Mouse (Mus musculus) hindbrain, embryonic 11.5 days (tissue): ENCODE results near the gene Zfp770. TPM values are rescaled to one million over a fixed set of nuclear protein-coding genes. Genes with fewer than 3 reads are reported as not detected.

Experiments used
- ATAC-seq: fragments of 200-750 bp; cut with Nextera tagmentation; 2 replicates; pipeline ENCODE4 v1.8.0; 2017; ENCODE audit warnings: mild to moderate bottlenecking, moderate TSS enrichment, moderate library complexity; ENCODE audit not compliant: low FRiP score
- DNase-seq: peaks from one replicate; pipeline ENCODE4 v3.0.0-alpha.2; 2015; ENCODE audit warnings: low spot score
- H3K27ac ChIP-seq: fragments of 300-500 bp; sonication (generic); 2 replicates; pipeline ENCODE4 v1.5.1; 2014; ENCODE audit warnings: mild to moderate bottlenecking, low read depth, low read length
- H3K27me3 ChIP-seq: fragments of 300-500 bp; sonication (generic); 2 replicates; pipeline ENCODE4 v1.6.1; 2014; ENCODE audit warnings: mild to moderate bottlenecking, low read length, moderate library complexity, mixed read lengths; ENCODE audit not compliant: control insufficient read depth, insufficient read depth
- H3K36me3 ChIP-seq: fragments of 300-500 bp; sonication (generic); 2 replicates; pipeline ENCODE4 v1.6.1; 2014; ENCODE audit warnings: mild to moderate bottlenecking, low read length, moderate library complexity, mixed read lengths; ENCODE audit not compliant: control insufficient read depth, insufficient read depth
- H3K4me1 ChIP-seq: fragments of 300-500 bp; sonication (generic); replicated peaks from 2 replicates; pipeline ENCODE4 v1.6.1; 2014; ENCODE audit warnings: low read length, mixed read lengths; ENCODE audit not compliant: control insufficient read depth, insufficient read depth
- H3K4me2 ChIP-seq: fragments of 300-500 bp; sonication (generic); replicated peaks from 2 replicates; pipeline ENCODE4 v1.6.1; 2014; ENCODE audit warnings: mild to moderate bottlenecking, low read depth, low read length
- H3K4me3 ChIP-seq: fragments of 300-500 bp; sonication (generic); 2 replicates; pipeline ENCODE4 v1.5.1; 2014; ENCODE audit warnings: low read depth, low read length
- H3K9ac ChIP-seq: fragments of 300-500 bp; sonication (generic); 2 replicates; pipeline ENCODE4 v1.6.1; 2014; ENCODE audit warnings: low read depth, low read length
- H3K9me3 ChIP-seq: fragments of 300-500 bp; sonication (generic); 2 replicates; pipeline ENCODE4 v1.6.1; 2016; ENCODE audit warnings: low read length; ENCODE audit not compliant: control insufficient read depth
- WGBS: fragments of 180-500 bp; shearing (Covaris S2); extraction: QIAGEN DNeasy Blood & Tissue Kit; methylation state at CpG from one replicate; pipeline ENCODE4 v1.1.7; 2014; 5-methylcytosine and 5-hydroxymethylcytosine counted together
- polyA plus RNA-seq: library from polyadenylated mRNA; unstranded; fragments of >200 nt; fragmentation: Nextera tagmentation; extraction: Ambion mirVana; gene quantifications from 2 replicates; pipeline ENCODE4 v1.2.1, GENCODE M21; 2014

The Zfp770 gene
- 4.1 and 6.6 TPM in 2 replicates for polyA plus RNA-seq

GRCm38 (mm10) chr2:114200932-114201559 lies at the start of gene Zfp770:
TSS of gene Zfp770 (minus strand) at chr2:114201469.
- Histone ChIP-seq H3K27ac (peak within 1 kb of the TSS; percentile 42; the same call in 1 of the 2 replicates), H3K9me3 (no peaks in the 10 kb centered on the region), H3K9ac (peak within 1 kb of the TSS; percentile 96), H3K27me3 (no peaks in the 10 kb centered on the region), H3K4me3 (peak within 1 kb of the TSS; percentile 79), H3K36me3 (0 out of 2 replicates have a peak, but pooled peaks cover 2% of the 10 kb centered on the region), H3K4me2 (peak within 1 kb of the TSS; percentile 69), H3K4me1 (no peaks in the 10 kb centered on the region)
- peak; percentile 93 for ATAC-seq
- WGBS, result under 1% methylated on average over 36 of the region's 36 CpGs
- peak; percentile 90 for DNase-seq

DNA sequence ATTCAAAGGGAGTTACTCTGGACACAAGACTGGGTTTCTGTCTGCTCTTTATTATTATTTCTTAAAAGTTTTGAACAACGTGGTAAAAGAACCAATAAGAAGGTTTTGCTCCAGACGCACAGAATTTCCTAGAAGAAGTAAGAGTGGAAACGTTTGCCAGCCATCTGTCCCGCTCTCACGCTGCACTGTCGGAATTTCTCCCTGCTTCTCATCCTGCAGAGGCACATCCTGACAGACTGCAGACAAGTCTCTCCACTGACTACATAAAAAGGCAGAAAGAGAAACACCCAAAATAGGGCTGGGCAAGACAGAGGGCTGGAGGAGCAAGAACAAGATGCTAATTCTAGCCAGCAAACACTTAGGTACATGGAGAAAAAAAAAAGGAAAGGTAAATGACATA lies 48.2 kb upstream of the Zfp770 start:
- Histone ChIP-seq H3K9me3 (no peaks in the 10 kb centered on the region), H3K4me1 (no peaks in the 10 kb centered on the region), H3K4me2 (no peak overlapping the region), H3K27ac (no peak overlapping the region), H3K9ac (no peak overlapping the region), H3K36me3 (no peaks in the 10 kb centered on the region), H3K4me3 (no peak overlapping the region), H3K27me3 (no peaks in the 10 kb centered on the region)
- DNase-seq, result no peak
- ATAC-seq, result no peak
- 81% methylated on average over 6 of the region's 6 CpGs for WGBS

DNA sequence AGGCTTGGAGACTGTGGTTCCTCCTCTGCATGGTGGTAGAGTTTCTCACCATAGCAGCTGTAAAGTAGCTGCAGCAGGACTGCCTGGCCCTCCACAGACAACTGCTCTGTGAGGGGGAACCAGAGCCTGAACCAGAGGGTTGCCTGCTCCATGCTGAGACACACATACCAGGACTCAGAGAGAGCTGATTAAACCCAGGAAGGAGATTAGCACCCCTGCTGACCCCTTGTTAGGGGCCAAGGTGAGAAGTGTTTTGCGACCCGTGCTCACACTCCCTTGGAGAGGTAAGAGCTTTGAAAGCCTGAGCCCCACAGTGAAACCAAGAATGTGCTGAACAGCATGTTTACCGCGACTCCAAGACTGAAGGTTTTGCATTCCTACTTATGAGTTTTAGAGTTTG lies 36.4 kb upstream of the Zfp770 start:
- H3K4me3 ChIP-seq, result no peak overlapping the region
- 19% methylated on average over 4 of the region's 4 CpGs for WGBS
- no peak for DNase-seq
- H3K36me3 ChIP-seq, result no peaks in the 10 kb centered on the region
- H3K4me1 ChIP-seq, result no peaks in the 10 kb centered on the region
- no peak overlapping the region for H3K27ac ChIP-seq
- H3K9me3 ChIP-seq, result no peaks in the 10 kb centered on the region
- no peak overlapping the region for H3K4me2 ChIP-seq
- no peak overlapping the region for H3K9ac ChIP-seq
- no peak for ATAC-seq
- H3K27me3 ChIP-seq, result no peaks in the 10 kb centered on the region

- no peak for ATAC-seq
- H3K36me3 ChIP-seq, result no peaks in the 10 kb centered on the region
- no peak overlapping the region for H3K4me2 ChIP-seq
- no peaks in the 10 kb centered on the region for H3K9me3 ChIP-seq
- WGBS, result 85% methylated on average over 1 of the region's 1 CpGs
- no peaks in the 10 kb centered on the region for H3K27me3 ChIP-seq
- no peak overlapping the region for H3K9ac ChIP-seq
- no peaks in the 10 kb centered on the region for H3K4me1 ChIP-seq
- H3K27ac ChIP-seq, result no peak overlapping the region
- peak; percentile 16 for DNase-seq
- no peak overlapping the region for H3K4me3 ChIP-seq
These were observed 35.3 kb upstream of the Zfp770 start for GRCm38 (mm10) chr2:114236566-114236965.

DNA sequence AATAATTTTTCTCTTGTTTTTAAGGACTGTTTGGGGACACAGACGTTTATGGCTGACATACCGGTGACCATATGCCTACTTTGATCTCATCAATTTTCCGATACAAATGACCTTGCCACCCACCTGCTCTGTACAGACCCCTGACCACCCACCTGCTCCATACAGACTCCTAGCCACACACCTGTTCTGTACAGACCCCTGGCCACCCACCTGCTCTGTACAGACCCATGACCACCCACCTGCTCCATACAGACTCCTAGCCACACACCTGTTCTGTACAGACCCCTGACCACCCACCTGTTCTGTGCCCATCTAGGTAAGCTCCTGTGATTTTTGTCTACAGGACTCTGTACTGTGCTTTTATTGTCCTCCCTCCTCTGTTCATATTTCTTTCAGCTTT lies 34.3 kb upstream of the Zfp770 start:
- no peaks in the 10 kb centered on the region for H3K4me1 ChIP-seq
- no peak overlapping the region for H3K4me3 ChIP-seq
- H3K27ac ChIP-seq, result no peak overlapping the region
- H3K9me3 ChIP-seq, result no peaks in the 10 kb centered on the region
- 95% methylated on average over 3 of the region's 3 CpGs for WGBS
- H3K27me3 ChIP-seq, result no peaks in the 10 kb centered on the region
- no peak overlapping the region for H3K4me2 ChIP-seq
- no peak overlapping the region for H3K9ac ChIP-seq
- H3K36me3 ChIP-seq, result no peaks in the 10 kb centered on the region
- 0 out of 2 replicates have a peak, but pooled peaks have one; percentile 38 for ATAC-seq
- DNase-seq, result no peak

GRCm38 (mm10) chr2:114231248-114231647 lies 30.0 kb upstream of the Zfp770 start:
- Histone ChIP-seq H3K9me3 (no peaks in the 10 kb centered on the region), H3K4me3 (no peak overlapping the region), H3K36me3 (no peaks in the 10 kb centered on the region), H3K27me3 (no peaks in the 10 kb centered on the region), H3K4me2 (no peak overlapping the region), H3K9ac (no peak overlapping the region), H3K27ac (no peak overlapping the region), H3K4me1 (no peaks in the 10 kb centered on the region)
- WGBS, result 82% methylated on average over 2 of the region's 2 CpGs
- ATAC-seq (no peak), DNase-seq (no peak)

GRCm38 (mm10) chr2:114228672-114229071 lies 27.4 kb upstream of the Zfp770 start:
- Histone ChIP-seq H3K9ac (no peak overlapping the region), H3K27me3 (no peaks in the 10 kb centered on the region), H3K4me2 (no peak overlapping the region), H3K4me1 (no peaks in the 10 kb centered on the region), H3K9me3 (no peaks in the 10 kb centered on the region), H3K4me3 (no peak overlapping the region), H3K36me3 (no peaks in the 10 kb centered on the region), H3K27ac (no peak overlapping the region)
- no peak for ATAC-seq
- 80% methylated on average over 2 of the region's 2 CpGs for WGBS
- DNase-seq, result no peak

- Histone ChIP-seq H3K27ac (no peak overlapping the region), H3K4me1 (no peaks in the 10 kb centered on the region), H3K9ac (no peak overlapping the region), H3K4me2 (no peak overlapping the region), H3K27me3 (no peaks in the 10 kb centered on the region), H3K9me3 (no peaks in the 10 kb centered on the region), H3K36me3 (no peaks in the 10 kb centered on the region), H3K4me3 (no peak overlapping the region)
- no peak for ATAC-seq
- 72% methylated on average over 6 of the region's 6 CpGs for WGBS
- no peak for DNase-seq
These were observed 3.8 kb upstream of the Zfp770 start for GRCm38 (mm10) chr2:114205036-114205435.

DNA sequence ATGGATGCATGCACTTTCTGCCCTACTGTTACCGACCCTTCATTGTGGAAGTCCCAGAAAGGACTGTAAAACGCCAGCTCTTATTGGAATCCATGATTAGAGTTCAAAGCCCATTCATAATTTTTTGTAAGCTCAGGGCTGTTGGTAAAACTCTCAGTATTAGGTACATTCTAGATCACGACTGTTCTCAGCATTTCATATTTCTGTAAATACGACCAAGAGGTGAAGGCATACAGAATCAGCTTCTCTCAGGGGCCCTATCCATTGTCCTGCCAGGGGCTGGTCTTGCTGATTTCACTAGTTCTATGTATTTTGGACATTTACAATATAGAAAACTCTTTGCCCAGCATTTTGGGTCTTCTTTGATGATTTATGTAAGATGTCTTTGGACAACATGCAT lies 305 bp upstream of the Zfp770 start:
- ATAC-seq, result peak; percentile 7; the same call in 1 of the 2 replicates
- no peaks in the 10 kb centered on the region for H3K4me1 ChIP-seq
- no peaks in the 10 kb centered on the region for H3K27me3 ChIP-seq
- DNase-seq, result no peak
- H3K36me3 ChIP-seq, result no peaks in the 10 kb centered on the region
- H3K4me3 ChIP-seq, result peak overlapping the region; percentile 79
- H3K9me3 ChIP-seq, result no peaks in the 10 kb centered on the region
- WGBS, result 42% methylated on average over 4 of the region's 4 CpGs
- H3K9ac ChIP-seq, result peak overlapping the region; percentile 96
- H3K4me2 ChIP-seq, result peak overlapping the region; percentile 69
- H3K27ac ChIP-seq, result no peak overlapping the region
